ENCODE assay signal across 18 mouse cellular contexts in the genomic region with DNA sequence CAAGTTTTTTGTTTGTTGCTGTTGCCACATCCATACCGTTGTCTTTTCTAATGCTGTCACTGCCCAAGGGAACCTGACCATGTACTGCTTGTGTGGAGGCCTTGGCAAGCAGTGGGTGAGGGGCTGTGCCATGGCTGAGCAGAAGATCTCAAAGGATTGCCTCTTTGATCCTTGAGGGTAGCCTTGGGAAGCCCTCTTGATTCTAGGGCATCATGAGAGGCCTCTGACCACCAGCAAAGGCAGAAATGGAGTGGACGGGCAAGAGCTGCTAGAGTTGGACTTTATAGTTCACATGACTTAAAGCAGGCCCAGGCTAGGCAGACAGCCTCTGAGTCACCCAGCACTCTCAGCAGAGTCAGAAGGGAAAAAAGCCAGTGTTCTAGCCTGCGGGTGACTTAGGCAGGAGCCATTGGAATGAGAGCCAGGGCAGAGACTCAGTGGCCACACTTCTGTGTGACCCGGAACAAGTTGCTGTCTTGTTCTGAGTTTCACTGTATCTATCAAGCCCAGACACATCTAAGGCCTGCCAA. TPM values are rescaled to one million over a fixed set of nuclear protein-coding genes. Genes with fewer than 3 reads are reported as not detected.
"Had no signal": no experiment of that assay in that cellular context is flagged by ENCODE, and none has a peak within 500 bp of the region (broad histone marks: within the 10 kb centered on the region; RNA-seq: fewer than 3 reads in every experiment).

No protein-coding gene starts in this region.

- H3K9me3 ChIP-seq: limb, embryonic 12.5 days; liver, embryonic 13.5 days; lung, embryonic 15.5 days; midbrain, embryonic 10.5 days; neural tube, embryonic 12.5 days had no signal

- H3K9ac ChIP-seq: limb, embryonic 12.5 days; liver, embryonic 13.5 days; liver, postnatal 0 days; lung, embryonic 15.5 days; neural tube, embryonic 12.5 days had no signal

- H3K4me3 ChIP-seq: layer of hippocampus, adult 2 months; limb, embryonic 12.5 days; liver, embryonic 13.5 days; lung, embryonic 15.5 days; midbrain, embryonic 10.5 days; myocyte; neural tube, embryonic 12.5 days had no signal

- H3K36me3 ChIP-seq: neural tube, embryonic 12.5 days had no signal

- ATAC-seq: liver, postnatal 0 days had no signal

- DNase-seq: kidney, postnatal 10 days; kidney, postnatal 4 days; liver; liver, embryonic 13.5 days; liver, postnatal 0 days; midbrain, embryonic 14.5 days; retina, postnatal 1 day; right cerebral cortex, postnatal 4 days; spleen, adult 18-20 months; thymus, adult 18-20 months; thymus, postnatal 14 days had no signal

- H3K4me1 ChIP-seq: limb, embryonic 12.5 days; liver, embryonic 13.5 days; lung, embryonic 15.5 days; midbrain, embryonic 10.5 days; neural tube, embryonic 12.5 days had no signal

- H3K27ac ChIP-seq: layer of hippocampus, adult 2 months; limb, embryonic 12.5 days; liver, embryonic 13.5 days; lung, embryonic 15.5 days; midbrain, embryonic 10.5 days; neural tube, embryonic 12.5 days had no signal

- H3K27me3 ChIP-seq: limb, embryonic 12.5 days; liver, embryonic 13.5 days; lung, embryonic 15.5 days; neural tube, embryonic 12.5 days had no signal

- H3K4me2 ChIP-seq: limb, embryonic 12.5 days; liver, embryonic 13.5 days; lung, embryonic 15.5 days; neural tube, embryonic 12.5 days had no signal

RNA-seq across cellular contexts. Expression of a gene that starts 9.1 kb away (rescaled TPM):
- total RNA-seq: megakaryocyte, adult 5-6 weeks had no signal

RNA-seq across cellular contexts. Expression of a gene that starts 47.1 kb away (rescaled TPM):
- total RNA-seq: megakaryocyte, adult 5-6 weeks had no signal
